Mouse (Mus musculus) myocyte (in vitro differentiated cells): ENCODE results near the gene F12.

Experiments
- CEBPB ChIP-seq: IDR thresholded peaks from 2 replicates; pipeline ENCODE4 v1.6.1; 2011; ENCODE audit warnings: mild to moderate bottlenecking, moderate library complexity; ENCODE audit not compliant: poor library complexity, insufficient read depth, severe bottlenecking
- E2F4 ChIP-seq: IDR thresholded peaks from one replicate; pipeline ENCODE4 v1.6.1; 2011; ENCODE audit warnings: mild to moderate bottlenecking, control low read depth, moderate library complexity; ENCODE audit not compliant: insufficient read depth
- MAX ChIP-seq: IDR thresholded peaks from one replicate; pipeline ENCODE4 v1.6.1; 2011; ENCODE audit warnings: low read depth, mild to moderate bottlenecking, control low read depth
- MYOD1 ChIP-seq, 3 experiments: IDR thresholded peaks; one replicate each; pipeline ENCODE4 v1.6.1; 2011; ENCODE audit warnings: control low read depth in 2 of 3, low read depth in 2 of 3, mild to moderate bottlenecking in 2 of 3, moderate library complexity in 1 of 3; ENCODE audit not compliant: insufficient read length in 2 of 3, control insufficient read depth in 1 of 3
- POLR2A ChIP-seq: IDR thresholded peaks from one replicate; pipeline ENCODE4 v1.6.1; 2011; ENCODE audit warnings: low read depth, mild to moderate bottlenecking, control low read depth, moderate library complexity; ENCODE audit not compliant: insufficient read length
- POLR2AphosphoS2 ChIP-seq: IDR thresholded peaks from one replicate; pipeline ENCODE4 v1.6.1; 2011; ENCODE audit warnings: low read depth, control low read depth; ENCODE audit not compliant: insufficient read length

GRCm38 (mm10) chr13:55400039-55400346 is 26.6 kb downstream of the F12 start:
- no peak for TF ChIP-seq CEBPB
- no peak for TF ChIP-seq MAX
- TF ChIP-seq POLR2AphosphoS2, result no peak
- TF ChIP-seq POLR2A, result no peak
- TF ChIP-seq MYOD1 (IDR thresholded peaks at IDR 0.05; ENCODE audit: control insufficient read depth in 1 of 3, insufficient read length in 2 of 3, low read depth in 2 of 3), result no peak
- no peak for TF ChIP-seq E2F4
